Mouse (Mus musculus) lung, adult 2 months (tissue): ENCODE measurements at regions not wholly inside any gene's neighbourhood (a gene's known extent, or its start where the extent isn't known, plus 50 kb on each side); places are given as distances from the start of the nearest gene placed in this dataset.

Source experiments
- DNase-seq: peaks from one replicate; pipeline ENCODE4 v3.0.0; 2022
- H3K4me1 ChIP-seq: fragments of 200-500 bp; 2 replicates; pipeline ENCODE4 v1.6.1; 2011; ENCODE audit warnings: low read length; ENCODE audit not compliant: control insufficient read depth, insufficient read depth
- H3K4me3 ChIP-seq: fragments of 200-500 bp; replicated peaks from 2 replicates; pipeline ENCODE3; 2011; ENCODE audit warnings: low read depth, mild to moderate bottlenecking, control low read depth, low read length; ENCODE audit errors: extremely low read depth
- CTCF ChIP-seq: fragments of 200-500 bp; IDR thresholded peaks from 2 replicates; pipeline ENCODE4 v1.5.1; 2011; ENCODE audit warnings: mild to moderate bottlenecking, low read length, control low read depth; ENCODE audit not compliant: insufficient read depth
- POLR2A ChIP-seq: fragments of 200-500 bp; IDR thresholded peaks from 2 replicates; pipeline ENCODE4 v1.6.1; 2011; ENCODE audit warnings: low read depth, mild to moderate bottlenecking, control low read depth, low read length, borderline replicate concordance; ENCODE audit errors: extremely low read depth
- WGBS: fragments of 180-500 bp; shearing (Covaris S2); methylation state at CpG from one replicate; pipeline ENCODE4 v1.1.7; 2018; 5-methylcytosine and 5-hydroxymethylcytosine counted together

- 84% methylated on average over 2 of the region's 2 CpGs for WGBS
Observed at GRCm38 (mm10) chr17:49368476-49369269, 59.5 kb upstream of the Mocs1 start.

GRCm38 (mm10) chr17:49377626-49378025 lies 50.5 kb upstream of the Mocs1 start:
- no peak for TF ChIP-seq POLR2A
- TF ChIP-seq CTCF, result no peak
- WGBS, result 42% methylated on average over 11 of the region's 11 CpGs
- no peaks in the 10 kb centered on the region for H3K4me1 ChIP-seq
- DNase-seq, result no peak
- H3K4me3 ChIP-seq, result no peak overlapping the region

More at GRCm38 (mm10) chr17:49368476-49369269, 59.5 kb upstream of the Mocs1 start:
- H3K4me3 ChIP-seq, result no peak overlapping the region
- DNase-seq, result no peak
- no peaks in the 10 kb centered on the region for H3K4me1 ChIP-seq
- TF ChIP-seq POLR2A (no peak), CTCF (no peak)
